Mouse (Mus musculus) layer of hippocampus, postnatal 25 days (tissue): ENCODE measurements around the gene Gm21887. TPM values are rescaled to one million over a fixed set of nuclear protein-coding genes. Genes with fewer than 3 reads are reported as not detected.
"Not testable (repeated sequence)": the region's sequence is repeated elsewhere in the genome, so short reads cannot be mapped to it uniquely, and the experiment has no call there.

ENCODE experiments used
- DNase-seq, 2 experiments: peaks; one replicate each; pipeline ENCODE4 v3.0.0; 2022; ENCODE audit warnings: mixed read lengths in 2 of 2, low spot score in 1 of 2; ENCODE audit errors: extremely low spot score in 1 of 2
- total RNA-seq, 2 experiments: library from RNA; stranded (reverse); gene quantifications; 2 replicates each; pipeline ENCODE4 v1.2.3; 2021

The Gm21887 gene
- 100 to 1,000 TPM in 1 of 2 experiments, 10 to 100 TPM in 1; 65.7 to 260 TPM for total RNA-seq

GRCm38 (mm10) chrX:170009016-170009750, at the start of gene Gm21887:
TSS of gene Gm21887 (plus strand) at chrX:170009659.
- peak; percentile 97 to 100 for DNase-seq

GRCm38 (mm10) chrX:169969337-169969736, 40.1 kb upstream of the Gm21887 start:
- no peak for DNase-seq

- not testable (repeated sequence) for DNase-seq
Observed at GRCm38 (mm10) chrX:169969765-169970164, 39.7 kb upstream of the Gm21887 start.

GRCm38 (mm10) chrX:169970546-169970945, 38.9 kb upstream of the Gm21887 start:
- not testable (repeated sequence) for DNase-seq

- not testable (repeated sequence) for DNase-seq
Observed at GRCm38 (mm10) chrX:169971562-169971961, 37.9 kb upstream of the Gm21887 start.

GRCm38 (mm10) chrX:169972131-169972530, 37.3 kb upstream of the Gm21887 start:
- not testable (repeated sequence) for DNase-seq

GRCm38 (mm10) chrX:169972791-169973494, 36.5 kb upstream of the Gm21887 start:
- not testable (repeated sequence) for DNase-seq

GRCm38 (mm10) chrX:169973806-169974205, 35.7 kb upstream of the Gm21887 start:
- not testable (repeated sequence) for DNase-seq

GRCm38 (mm10) chrX:169974456-169974855, 35.0 kb upstream of the Gm21887 start:
- DNase-seq, result peak; percentile 9 to 16

- peak in 1 of 2 experiments; percentile 15 for DNase-seq
Observed at GRCm38 (mm10) chrX:169974974-169975373, 34.5 kb upstream of the Gm21887 start.

GRCm38 (mm10) chrX:169975681-169976131, 33.8 kb upstream of the Gm21887 start:
- peak in 1 of 2 experiments; percentile 15 for DNase-seq

GRCm38 (mm10) chrX:169976340-169976739, 33.1 kb upstream of the Gm21887 start:
- DNase-seq, result peak in 1 of 2 experiments; percentile 11

GRCm38 (mm10) chrX:169977856-169978435, 31.5 kb upstream of the Gm21887 start:
- DNase-seq, result not testable (repeated sequence)

- DNase-seq, result peak; percentile 94
Observed at GRCm38 (mm10) chrX:169978436-169979381, 30.8 kb upstream of the Gm21887 start.

- peak in 1 of 2 experiments; percentile 54 for DNase-seq
Observed at GRCm38 (mm10) chrX:169979461-169980202, 29.8 kb upstream of the Gm21887 start.

- DNase-seq, result peak in 1 of 2 experiments; percentile 26
Observed at GRCm38 (mm10) chrX:169980203-169980556, 29.3 kb upstream of the Gm21887 start.

- DNase-seq, result peak in 1 of 2 experiments; percentile 16
Observed at GRCm38 (mm10) chrX:169980809-169981289, 28.6 kb upstream of the Gm21887 start.

GRCm38 (mm10) chrX:169981761-169982181, 27.7 kb upstream of the Gm21887 start:
- peak in 1 of 2 experiments; percentile 51 for DNase-seq
